Mouse (Mus musculus) layer of hippocampus, adult 9-11 months (tissue): Measurements from ENCODE around the gene Elk3.

Experiments used
- DNase-seq: peaks from one replicate; pipeline ENCODE4 v3.0.0; 2022

Gene Elk3

GRCm38 (mm10) chr10:93331543-93331942 lies 20.6 kb upstream of the Elk3 start:
- DNase-seq: no peak

- DNase-seq: no peak
These were observed 17.4 kb upstream of the Elk3 start for GRCm38 (mm10) chr10:93328321-93328720.

- DNase-seq: no peak
These were observed 16.3 kb upstream of the Elk3 start for GRCm38 (mm10) chr10:93327187-93327586.

- DNase-seq: no peak
These were observed 15.8 kb upstream of the Elk3 start for GRCm38 (mm10) chr10:93326741-93327100.

GRCm38 (mm10) chr10:93325804-93326740 lies 15.1 kb upstream of the Elk3 start:
- no peak for DNase-seq

- DNase-seq: no peak
These were observed 14.4 kb upstream of the Elk3 start for GRCm38 (mm10) chr10:93325369-93325768.

- no peak for DNase-seq
These were observed 13.5 kb upstream of the Elk3 start for GRCm38 (mm10) chr10:93324438-93324837.

GRCm38 (mm10) chr10:93323659-93324058 lies 12.7 kb upstream of the Elk3 start:
- DNase-seq: no peak

GRCm38 (mm10) chr10:93321763-93322162 lies 10.8 kb upstream of the Elk3 start:
- no peak for DNase-seq

- DNase-seq: no peak
These were observed 9.2 kb upstream of the Elk3 start for GRCm38 (mm10) chr10:93320148-93320547.

- no peak for DNase-seq
These were observed 8.7 kb upstream of the Elk3 start for GRCm38 (mm10) chr10:93319526-93320063.

- no peak for DNase-seq
These were observed 6.0 kb upstream of the Elk3 start for GRCm38 (mm10) chr10:93316909-93317308.

GRCm38 (mm10) chr10:93311576-93311975 lies 641 bp upstream of the Elk3 start:
- no peak for DNase-seq

- no peak for DNase-seq
These were observed 857 bp downstream of the Elk3 start for GRCm38 (mm10) chr10:93309934-93310621.

GRCm38 (mm10) chr10:93309131-93309933 lies 1.6 kb downstream of the Elk3 start:
- no peak for DNase-seq

GRCm38 (mm10) chr10:93306367-93306766 lies 4.6 kb downstream of the Elk3 start:
- no peak for DNase-seq

GRCm38 (mm10) chr10:93305946-93306345 lies 5.0 kb downstream of the Elk3 start:
- DNase-seq: no peak

- DNase-seq: no peak
These were observed 7.7 kb downstream of the Elk3 start for GRCm38 (mm10) chr10:93303231-93303630.

- DNase-seq: no peak
These were observed 9.1 kb downstream of the Elk3 start for GRCm38 (mm10) chr10:93301831-93302230.

GRCm38 (mm10) chr10:93298208-93298607 lies 12.7 kb downstream of the Elk3 start:
- no peak for DNase-seq

GRCm38 (mm10) chr10:93297774-93298173 lies 13.2 kb downstream of the Elk3 start:
- no peak for DNase-seq

- no peak for DNase-seq
These were observed 16.3 kb downstream of the Elk3 start for GRCm38 (mm10) chr10:93294547-93295219.
